Mouse (Mus musculus) layer of hippocampus, adult 18-20 months (tissue): ENCODE measurements around the gene Arhgap24. TPM values are rescaled to one million over a fixed set of nuclear protein-coding genes. Genes with fewer than 3 reads are reported as not detected.

Source experiments
- DNase-seq, 2 experiments: peaks; one replicate each; pipeline ENCODE4 v3.0.0; 2022; ENCODE audit warnings: low spot score in 2 of 2
- long read RNA-seq: library from polyadenylated mRNA; stranded (forward); transcript quantifications from one replicate; pipeline ENCODE4 v2.0.0, GENCODE M21; 2021
- total RNA-seq, 2 experiments: library from RNA; stranded (reverse); gene quantifications; 2 replicates each; pipeline ENCODE4 v1.2.3; 2021

The Arhgap24 gene
- 1 to 10 TPM; 5.5 to 6.0 TPM for total RNA-seq
- long read RNA-seq, partial matches to known transcripts, result 1 of 7 reads
- long read RNA-seq, other reads (novel, unspliced or antisense), result 0 of 7 reads

DNA sequence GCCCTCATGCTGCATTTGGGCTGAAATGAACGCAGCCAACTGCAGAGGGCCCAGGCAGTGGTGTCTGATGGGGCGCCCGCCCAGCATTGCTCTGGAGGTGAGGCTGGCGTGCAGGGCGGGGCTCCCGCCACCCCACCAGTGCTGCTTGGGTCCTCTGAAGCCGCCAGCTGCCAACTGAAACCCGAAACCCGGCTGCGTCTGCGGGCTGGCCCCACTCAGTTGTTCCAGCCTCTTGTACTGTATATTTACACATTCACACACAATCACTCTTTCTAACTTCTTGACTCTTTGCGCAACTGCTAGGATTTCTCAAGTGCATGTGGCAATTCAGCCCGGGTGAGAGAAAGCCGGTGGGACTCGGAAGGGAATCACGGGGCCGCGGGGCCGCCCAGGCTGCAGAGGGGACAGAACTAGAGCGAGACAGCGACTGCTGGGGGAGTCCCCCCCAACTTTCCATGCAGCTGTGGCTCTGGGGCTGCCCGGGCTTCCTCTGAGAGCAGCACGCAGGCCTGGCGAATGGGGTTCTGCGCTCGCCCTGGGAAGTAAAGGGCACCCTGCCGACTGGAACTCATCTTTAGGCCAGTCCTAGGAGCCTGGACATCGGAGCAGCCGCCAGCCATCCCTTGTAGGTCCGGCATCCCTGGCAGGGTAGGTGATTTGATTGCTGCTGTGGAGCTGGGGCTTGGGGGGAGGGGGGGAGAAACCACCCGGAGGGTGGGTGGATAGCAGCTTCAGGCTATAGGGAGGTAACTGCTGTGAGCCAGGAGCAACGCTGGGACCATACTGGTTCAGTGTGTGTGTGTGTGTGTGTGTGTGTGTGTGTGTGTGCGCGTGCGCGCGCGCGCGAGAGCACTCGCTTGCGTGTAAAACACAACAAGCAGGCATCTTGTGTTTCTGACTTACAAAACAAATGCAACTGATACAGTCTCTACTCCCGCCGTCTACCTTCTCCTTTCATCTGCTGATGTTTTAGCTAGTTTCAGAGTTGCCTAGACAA, at the start of gene Arhgap24:
TSS of gene Arhgap24 (plus strand) at position 177 of the 997 bp plus-strand sequence.
- peak in 1 of 2 experiments; percentile 12 for DNase-seq

- DNase-seq, result peak in 1 of 2 experiments; percentile 3
Observed at GRCm38 (mm10) chr5:102434182-102434581, 47.0 kb upstream of the Arhgap24 start.

DNA sequence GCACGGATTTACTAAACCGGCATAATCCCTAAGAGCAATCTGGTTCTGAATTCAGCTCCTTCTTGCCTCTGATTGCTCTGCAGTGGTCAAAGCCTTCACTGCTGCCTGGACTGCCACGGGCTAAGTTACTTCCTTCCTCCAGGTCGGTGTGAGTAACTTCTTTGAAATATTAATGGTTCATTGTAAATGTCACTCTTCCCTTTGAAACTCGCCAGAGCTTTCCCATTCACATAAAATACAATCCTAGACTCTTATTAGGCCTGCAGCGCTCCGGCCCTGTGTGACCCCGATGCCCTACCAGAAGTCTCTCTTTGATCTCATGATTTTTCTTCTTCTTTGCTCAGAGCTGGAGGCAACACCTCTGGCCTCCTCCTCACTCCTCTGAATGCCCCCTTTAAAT, 44.6 kb upstream of the Arhgap24 start:
- DNase-seq, result no peak

- DNase-seq, result no peak
Observed at GRCm38 (mm10) chr5:102439119-102439877, 41.9 kb upstream of the Arhgap24 start.

GRCm38 (mm10) chr5:102447436-102447835, 33.8 kb upstream of the Arhgap24 start:
- no peak for DNase-seq

DNA sequence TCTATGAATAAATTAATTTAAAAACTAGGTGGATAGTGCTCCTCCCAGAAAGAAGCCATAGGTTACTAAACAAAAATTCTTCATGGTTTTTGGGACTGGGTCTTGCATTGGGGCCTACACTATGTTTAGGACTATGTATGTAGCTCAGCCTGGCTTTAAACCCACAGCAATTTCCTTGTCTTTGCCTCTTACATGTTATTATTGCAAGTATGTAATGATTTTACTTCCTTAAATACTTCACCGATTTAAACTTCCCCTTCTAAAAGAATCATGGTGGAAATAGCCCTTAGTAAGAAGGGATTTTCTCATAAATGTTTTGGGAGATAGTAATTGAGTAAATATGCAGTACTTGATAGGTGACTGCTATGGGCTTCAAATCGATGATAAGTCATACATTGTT, 30.3 kb upstream of the Arhgap24 start:
- no peak for DNase-seq

DNA sequence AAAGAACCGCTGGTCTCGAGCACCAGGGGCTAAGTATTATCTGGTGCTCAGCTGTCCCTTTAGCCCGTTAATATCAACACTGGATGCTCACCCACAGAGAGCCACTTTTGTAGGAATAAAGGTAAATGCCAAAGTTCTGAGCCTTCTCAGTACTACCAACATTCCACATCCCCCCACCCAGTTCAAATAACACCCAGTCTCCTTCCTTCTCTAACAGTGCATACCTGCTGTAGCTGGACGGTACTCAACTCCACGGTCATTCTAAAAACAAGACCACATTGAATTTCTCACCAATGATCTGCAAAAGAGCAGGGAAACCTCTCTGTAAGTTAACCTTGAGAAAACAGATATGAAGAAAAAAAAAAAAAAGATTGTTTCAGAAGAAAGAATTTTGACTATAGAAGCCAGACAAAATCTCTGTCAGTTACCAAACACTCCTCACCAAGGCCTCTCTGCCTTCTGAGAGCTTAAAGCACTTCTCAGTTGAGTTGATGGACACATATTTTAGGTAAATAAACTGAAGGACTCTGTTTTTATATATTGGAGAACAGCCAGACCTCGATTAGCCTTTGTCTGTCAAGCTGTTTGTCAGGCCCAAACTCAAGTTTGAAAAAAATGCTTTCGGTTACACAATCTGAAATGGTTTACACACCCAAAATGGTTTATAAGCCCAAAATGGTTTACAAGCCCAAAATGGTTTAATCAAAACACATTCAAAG, 29.0 kb upstream of the Arhgap24 start:
- DNase-seq, result no peak

DNA sequence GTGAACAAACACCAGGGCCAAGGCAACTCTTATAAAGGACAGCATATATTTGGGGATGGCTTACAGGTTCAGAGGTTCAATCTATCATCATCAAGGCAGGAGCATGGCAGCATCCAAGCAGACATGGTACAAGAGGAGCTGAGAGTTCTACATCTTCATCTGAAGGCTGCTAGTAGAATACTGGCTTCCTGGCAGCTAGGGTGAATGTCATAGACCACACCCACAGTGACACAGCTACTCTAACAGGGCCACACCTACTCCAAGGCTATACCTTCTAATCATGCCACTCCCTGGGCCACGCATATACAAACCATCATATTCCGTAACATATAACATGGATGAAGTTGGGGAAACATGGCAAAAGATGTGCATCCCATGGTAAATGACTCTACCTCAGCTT, 27.9 kb upstream of the Arhgap24 start:
- no peak for DNase-seq

DNA sequence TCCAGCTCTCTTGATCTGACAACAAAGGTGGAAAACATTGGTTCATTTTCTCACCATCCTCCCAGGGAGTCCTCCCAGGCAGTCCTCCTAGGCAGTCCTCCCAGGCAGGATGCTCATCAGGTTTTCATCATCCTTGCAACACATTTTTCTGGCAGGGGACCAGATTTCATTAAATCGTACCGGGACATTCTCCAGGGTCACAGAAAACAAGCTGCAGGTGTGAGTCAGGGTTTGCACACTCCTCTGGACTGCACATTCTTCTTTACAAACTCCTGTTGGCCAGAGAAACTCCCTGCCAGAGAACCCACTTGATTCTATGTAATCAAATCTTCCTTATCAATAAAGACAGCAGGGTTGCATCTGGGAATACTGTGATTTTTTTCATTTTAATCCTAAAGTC, 25.9 kb upstream of the Arhgap24 start:
- DNase-seq, result no peak

DNA sequence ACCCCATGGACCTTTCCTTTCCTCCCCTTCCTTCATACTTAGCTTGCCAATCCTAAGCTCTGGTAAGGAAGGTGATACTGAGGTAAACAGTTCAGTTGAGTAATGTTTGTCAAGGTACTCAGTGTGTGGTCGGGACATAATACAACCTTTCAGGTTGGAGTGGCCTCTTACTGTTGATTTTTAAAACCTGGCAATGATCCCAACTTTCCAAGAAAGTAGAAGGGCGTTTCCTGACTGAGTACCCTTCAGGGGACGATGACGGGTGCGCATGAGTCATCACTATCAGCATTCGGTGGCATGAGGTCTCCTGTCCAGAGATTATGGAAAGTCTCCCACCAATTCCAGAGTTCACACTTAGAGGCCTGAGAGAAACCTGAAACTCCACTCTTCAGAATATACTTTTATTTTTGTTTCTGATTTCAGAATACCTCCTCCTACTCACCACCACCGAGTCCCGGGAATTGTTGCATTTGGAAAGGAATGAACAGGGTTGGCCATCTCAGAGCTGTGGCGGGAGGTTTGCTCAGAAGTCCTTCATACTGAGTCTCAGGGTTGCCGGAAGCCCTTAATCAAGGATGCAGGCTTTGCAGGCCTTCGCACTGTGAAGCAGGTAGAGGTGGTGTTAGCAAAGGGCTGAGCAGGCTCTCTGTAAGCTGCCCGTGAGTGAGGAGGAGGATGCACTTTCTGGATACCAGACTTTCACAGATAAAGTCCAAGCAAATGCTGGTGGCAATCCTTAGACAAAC, 20.6 kb upstream of the Arhgap24 start:
- no peak for DNase-seq

DNA sequence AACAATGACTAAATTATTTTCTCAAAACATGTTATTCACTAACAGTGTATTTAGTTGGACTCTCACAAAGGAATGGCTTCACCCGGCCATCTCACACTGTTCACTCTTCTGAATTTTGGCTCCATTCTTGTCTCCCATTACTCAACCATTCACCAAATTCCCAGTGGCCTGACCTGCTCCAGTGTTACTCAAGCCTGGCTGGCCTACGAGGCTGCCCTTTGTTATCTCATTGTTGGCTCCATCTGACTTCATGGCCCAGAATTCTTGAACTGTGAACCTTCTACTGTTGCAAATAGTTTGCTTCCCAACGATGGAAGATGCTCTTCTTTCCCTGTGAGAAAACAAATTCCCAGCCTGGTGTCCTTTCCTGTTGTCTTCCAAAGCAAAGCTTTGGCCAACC, 18.2 kb upstream of the Arhgap24 start:
- no peak for DNase-seq

- DNase-seq, result no peak
Observed at GRCm38 (mm10) chr5:102465372-102465771, 15.8 kb upstream of the Arhgap24 start.

DNA sequence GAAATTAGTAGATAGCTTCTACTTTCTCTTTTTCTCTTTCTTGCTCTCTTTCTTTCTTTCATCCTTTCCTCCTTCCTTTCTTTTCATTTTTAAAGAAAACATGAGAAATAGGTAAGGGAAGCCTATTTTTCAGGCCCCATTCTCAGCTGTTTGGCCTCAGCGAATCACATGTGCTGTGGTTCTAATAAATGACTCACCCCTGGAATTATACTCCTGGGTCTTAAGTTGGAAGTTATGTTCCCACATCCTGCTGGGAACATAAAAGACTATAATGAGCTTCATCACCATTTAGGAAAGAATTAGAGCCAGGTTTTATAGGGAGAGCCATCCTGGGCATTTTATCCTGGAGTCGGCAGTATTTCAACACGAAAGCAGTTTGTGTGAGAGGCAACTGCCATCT, 12.9 kb upstream of the Arhgap24 start:
- no peak for DNase-seq

DNA sequence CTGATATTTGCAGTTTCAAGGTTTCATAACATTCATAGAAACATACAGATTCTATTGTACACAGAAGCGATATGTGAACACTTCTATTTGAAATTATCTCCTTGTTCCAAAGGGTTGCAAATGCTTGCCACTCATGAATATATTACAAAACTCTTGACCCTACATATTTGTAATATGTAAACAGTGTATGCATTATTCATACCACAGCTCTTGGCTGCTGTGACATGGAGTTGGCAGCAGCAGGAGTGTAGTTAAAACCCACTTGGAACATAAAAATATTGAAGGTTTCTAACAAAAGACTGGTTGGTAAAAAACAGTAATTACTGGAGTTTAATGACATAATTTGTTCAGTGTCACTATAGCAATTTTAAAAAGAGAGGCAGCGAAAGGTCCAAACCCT, 10.9 kb upstream of the Arhgap24 start:
- no peak for DNase-seq

DNA sequence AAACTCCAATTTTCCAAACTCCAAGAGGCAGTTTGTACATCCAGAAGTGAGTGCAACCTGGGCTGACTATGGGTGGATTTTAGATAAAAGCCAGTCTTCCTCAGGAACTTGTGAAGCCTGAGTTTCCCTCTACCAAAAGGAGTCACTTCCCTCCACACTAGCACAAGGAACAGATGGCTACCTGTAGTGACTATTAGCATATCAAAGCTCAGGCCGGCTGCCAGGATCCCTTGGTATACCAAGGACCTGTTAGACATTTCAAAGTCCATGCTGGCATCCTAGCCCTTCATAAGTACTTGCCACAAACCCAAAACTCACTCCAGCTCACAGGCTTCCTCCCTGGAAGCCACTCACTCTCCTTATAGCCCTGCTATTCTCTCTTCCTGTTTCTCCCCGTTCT, 3.1 kb upstream of the Arhgap24 start:
- no peak for DNase-seq

DNA sequence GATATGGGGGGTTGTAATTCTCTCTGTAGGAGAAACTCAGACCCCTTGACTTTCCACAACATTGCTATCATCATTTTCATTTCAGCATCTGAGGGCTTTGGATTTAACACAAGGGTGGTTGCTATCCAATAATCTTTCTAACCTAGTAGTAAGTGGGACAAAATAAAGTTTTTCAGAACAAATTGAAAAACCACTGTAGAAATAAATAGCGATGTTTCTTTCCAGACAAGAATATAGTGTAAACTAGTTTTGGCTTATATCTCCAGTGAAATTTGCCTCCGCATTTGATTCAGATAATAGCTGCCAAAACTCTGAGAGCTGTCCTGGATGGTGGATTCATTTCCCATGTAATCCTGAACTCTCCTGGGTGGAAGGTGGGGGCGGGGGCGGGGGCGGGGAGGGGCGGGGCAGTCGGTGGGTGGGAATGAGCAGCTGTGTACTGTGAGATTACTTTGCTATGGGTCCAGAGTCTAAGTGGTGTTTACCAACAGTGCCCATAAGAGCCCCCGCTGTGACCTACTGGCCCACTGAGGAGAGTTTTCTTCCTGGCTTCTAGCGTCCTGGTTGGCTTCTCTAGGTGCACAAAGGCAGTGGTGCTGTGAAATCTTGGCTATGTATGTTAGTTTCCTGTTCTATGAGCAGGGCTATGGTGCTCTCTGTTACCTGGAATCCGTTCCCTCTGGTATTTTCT, 2.2 kb downstream of the Arhgap24 start:
- no peak for DNase-seq

- DNase-seq, result no peak
Observed at GRCm38 (mm10) chr5:102491554-102491953, 10.4 kb downstream of the Arhgap24 start.

- no peak for DNase-seq
Observed at GRCm38 (mm10) chr5:102492152-102492551, 11.0 kb downstream of the Arhgap24 start.

- no peak for DNase-seq
Observed at GRCm38 (mm10) chr5:102494827-102495226, 13.6 kb downstream of the Arhgap24 start.

DNA sequence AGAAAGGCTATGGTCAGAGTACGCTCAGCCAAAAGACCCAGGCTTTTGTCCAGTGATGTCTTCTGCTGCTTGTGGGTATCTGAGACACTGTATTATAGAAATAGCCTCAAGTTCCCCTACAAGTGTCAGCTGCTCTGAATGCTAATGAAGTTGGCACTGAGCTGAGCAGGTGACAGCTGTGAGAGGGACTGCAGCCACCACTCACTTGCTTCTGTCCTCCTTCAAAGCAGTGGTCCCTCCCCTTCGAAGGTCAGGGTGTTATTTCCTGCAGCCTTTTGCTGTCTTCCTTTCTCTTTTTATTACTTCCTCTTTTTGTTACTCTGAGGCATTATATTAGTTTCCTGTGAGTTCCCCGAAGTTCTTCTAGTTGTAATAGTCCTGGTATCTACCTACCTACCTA, 16.0 kb downstream of the Arhgap24 start:
- DNase-seq, result no peak
